Mouse (Mus musculus): ENCODE results near the gene Rnf212. TPM values are rescaled to one million over a fixed set of nuclear protein-coding genes. Genes with fewer than 3 reads are reported as not detected.
A peak's percentile ranks its signal among the peaks of the same experiment; 100 is the strongest.
"Not testable (repeated sequence)": the region's sequence is repeated elsewhere in the genome, so short reads cannot be mapped to it uniquely, and the experiment has no call there.

Gene Rnf212
- polyA plus RNA-seq (2014; fragmentation: Nextera tagmentation; extraction: Ambion mirVana) = 0.95 and 2.2 TPM in 2 replicates

DNA sequence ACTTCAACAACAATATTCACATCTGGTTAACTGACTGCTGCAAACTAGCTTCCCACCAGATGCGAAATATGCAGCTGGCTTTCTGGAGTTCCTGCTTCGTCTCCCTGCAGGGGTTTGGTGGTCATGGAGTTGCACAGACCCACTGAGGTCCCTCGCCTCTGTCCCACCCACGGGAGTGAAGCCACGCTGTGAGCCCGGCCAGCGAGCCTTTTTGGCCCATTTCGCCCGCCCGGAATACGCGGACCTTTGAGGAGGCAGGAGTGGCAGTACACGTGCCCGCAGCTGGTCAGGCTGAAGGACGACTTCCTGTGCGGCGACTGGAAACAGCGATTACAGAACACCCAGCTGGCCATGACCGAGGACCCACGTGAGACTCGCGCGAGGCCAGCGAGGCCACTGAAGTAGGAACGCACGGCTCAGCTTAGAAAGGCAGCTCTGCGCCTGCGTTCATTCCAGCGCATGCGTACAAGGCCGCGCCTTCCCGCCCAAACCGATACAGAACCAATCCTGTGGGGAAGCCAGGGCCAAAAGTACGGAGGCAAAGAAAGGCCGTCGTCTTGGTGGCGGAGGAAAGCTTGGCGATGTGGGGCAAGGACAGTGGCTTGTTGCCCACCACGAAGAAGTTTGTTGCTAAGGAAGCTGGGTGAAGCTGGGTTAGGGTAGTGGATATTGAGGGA, at the start of gene Rnf212:
Gene Rnf212, minus strand, starts transcription at position 353 of the 677 bp plus-strand sequence.
- Histone ChIP-seq H3K27ac (ENCODE audit: low read depth, low read length) (no peak within 1 kb of the TSS), H3K4me2 (ENCODE audit: low read depth, low read length, severe bottlenecking) (no peak within 1 kb of the TSS), H3K4me3 (ENCODE audit: low read depth, low read length) (no peak within 1 kb of the TSS), H3K27me3 (ENCODE audit: control insufficient read depth, insufficient read depth, low read length) (no peaks in the 10 kb centered on the region), H3K9ac (ENCODE audit: low read length) (no peak within 1 kb of the TSS), H3K9me3 (ENCODE audit: control insufficient read depth, low read length) (no peaks in the 10 kb centered on the region), H3K4me1 (replicated peaks; ENCODE audit: control insufficient read depth, insufficient read depth, low read length) (no peaks in the 10 kb centered on the region), H3K36me3 (ENCODE audit: control insufficient read depth, insufficient read depth, low read length) (no peaks in the 10 kb centered on the region)
- ATAC-seq (replicated peaks; ENCODE audit: low FRiP score) (no peak), DNase-seq (ENCODE audit: low spot score) (no peak)
- 81% methylated on average over 40 of the region's 40 CpGs for WGBS

DNA sequence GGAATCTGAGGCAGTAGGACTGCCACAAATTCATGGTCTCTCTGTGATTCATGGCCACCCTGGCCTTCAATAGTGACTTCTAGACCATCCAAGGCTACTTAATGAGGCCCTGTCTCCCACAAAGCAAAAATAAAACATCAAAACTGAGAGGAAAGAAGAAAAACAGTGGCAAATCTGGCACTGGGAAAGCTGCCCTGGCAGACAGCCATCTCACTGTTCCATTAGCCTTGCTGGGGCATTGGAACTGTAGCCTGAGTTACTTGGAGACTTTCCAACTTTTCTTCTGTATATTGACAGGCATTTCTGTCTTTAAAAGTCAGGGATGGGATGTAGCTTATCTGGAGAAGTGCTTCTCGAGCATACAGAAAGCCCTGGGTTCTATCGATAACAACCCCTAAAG, 48.5 kb upstream of the Rnf212 start:
- no peaks in the 10 kb centered on the region for H3K9me3 ChIP-seq (ENCODE audit: control insufficient read depth, low read length)
- H3K27me3 ChIP-seq (ENCODE audit: control insufficient read depth, insufficient read depth, low read length) = no peaks in the 10 kb centered on the region
- no peaks in the 10 kb centered on the region for H3K36me3 ChIP-seq (ENCODE audit: control insufficient read depth, insufficient read depth, low read length)
- no peaks in the 10 kb centered on the region for H3K4me1 ChIP-seq (replicated peaks; ENCODE audit: control insufficient read depth, insufficient read depth, low read length)
- H3K4me3 ChIP-seq (ENCODE audit: low read depth, low read length) = no peak overlapping the region
- ATAC-seq (replicated peaks; ENCODE audit: low FRiP score) (no peak), DNase-seq (ENCODE audit: low spot score) (no peak)
- H3K9ac ChIP-seq (ENCODE audit: low read length) = no peak overlapping the region
- no peak overlapping the region for H3K27ac ChIP-seq (ENCODE audit: low read depth, low read length)
- no peak overlapping the region for H3K4me2 ChIP-seq (ENCODE audit: low read depth, low read length, severe bottlenecking)
- 94% methylated on average over 2 of the region's 2 CpGs for WGBS

DNA sequence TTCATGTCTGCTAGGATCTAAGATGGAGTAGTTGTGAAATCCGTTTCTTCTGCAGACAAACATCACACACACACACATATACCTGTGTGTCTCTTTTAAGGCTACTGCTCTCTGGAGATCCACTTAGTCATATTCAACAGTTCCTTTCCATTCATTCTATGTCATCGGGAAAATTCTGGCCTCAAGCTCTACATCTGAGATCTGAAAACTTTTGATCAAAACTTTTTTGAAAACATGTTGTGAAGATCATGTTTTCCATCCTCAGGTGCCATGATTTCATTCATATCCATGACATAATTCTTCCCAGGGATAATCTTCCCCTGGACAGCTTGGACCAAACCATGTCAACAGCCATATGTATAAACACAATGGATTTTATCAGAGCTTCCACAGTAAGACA, 34.0 kb upstream of the Rnf212 start, which contains the start of gene Vmn2r8:
Gene Vmn2r8, minus strand, starts transcription at position 101 of the 400 bp plus-strand sequence.
- not testable (repeated sequence) for H3K36me3 ChIP-seq (ENCODE audit: control insufficient read depth, insufficient read depth, low read length); DNase-seq (ENCODE audit: low spot score); ATAC-seq (replicated peaks; ENCODE audit: low FRiP score); H3K27me3 ChIP-seq (ENCODE audit: control insufficient read depth, insufficient read depth, low read length); H3K4me1 ChIP-seq (replicated peaks; ENCODE audit: control insufficient read depth, insufficient read depth, low read length); H3K4me2 ChIP-seq (ENCODE audit: low read depth, low read length, severe bottlenecking); H3K27ac ChIP-seq (ENCODE audit: low read depth, low read length); H3K9me3 ChIP-seq (ENCODE audit: control insufficient read depth, low read length); H3K9ac ChIP-seq (ENCODE audit: low read length); H3K4me3 ChIP-seq (ENCODE audit: low read depth, low read length)
- WGBS = 80% methylated on average over 2 of the region's 2 CpGs

DNA sequence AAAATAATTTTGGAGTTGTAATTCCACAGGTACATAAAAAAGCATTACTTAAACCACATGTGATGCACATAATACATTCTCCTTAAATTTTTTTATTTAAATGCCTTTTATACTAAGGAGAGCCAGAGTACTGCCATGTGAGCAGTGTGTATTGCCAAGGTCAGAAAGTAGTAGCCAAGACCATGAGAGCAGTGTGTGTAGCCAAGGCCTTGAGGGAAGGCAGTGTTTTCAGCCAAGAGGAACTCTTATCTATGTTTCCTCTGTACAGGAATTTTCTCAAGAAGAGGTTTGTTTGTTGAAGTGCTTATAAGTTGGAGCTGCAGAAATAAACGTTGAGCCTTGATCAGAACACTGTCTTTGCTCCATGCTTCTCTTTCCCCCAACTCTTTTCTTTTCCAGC, 28.9 kb upstream of the Rnf212 start:
- no peaks in the 10 kb centered on the region for H3K9me3 ChIP-seq (ENCODE audit: control insufficient read depth, low read length)
- H3K36me3 ChIP-seq (ENCODE audit: control insufficient read depth, insufficient read depth, low read length) = no peaks in the 10 kb centered on the region
- no peaks in the 10 kb centered on the region for H3K27me3 ChIP-seq (ENCODE audit: control insufficient read depth, insufficient read depth, low read length)
- ATAC-seq (replicated peaks; ENCODE audit: low FRiP score) (no peak), DNase-seq (ENCODE audit: low spot score) (no peak)
- no peak overlapping the region for H3K4me3 ChIP-seq (ENCODE audit: low read depth, low read length)
- no peak overlapping the region for H3K4me2 ChIP-seq (ENCODE audit: low read depth, low read length, severe bottlenecking)
- H3K4me1 ChIP-seq (replicated peaks; ENCODE audit: control insufficient read depth, insufficient read depth, low read length) = no peaks in the 10 kb centered on the region
- H3K27ac ChIP-seq (ENCODE audit: low read depth, low read length) = no peak overlapping the region
- 47% methylated on average over 1 of the region's 1 CpGs for WGBS
- no peak overlapping the region for H3K9ac ChIP-seq (ENCODE audit: low read length)

DNA sequence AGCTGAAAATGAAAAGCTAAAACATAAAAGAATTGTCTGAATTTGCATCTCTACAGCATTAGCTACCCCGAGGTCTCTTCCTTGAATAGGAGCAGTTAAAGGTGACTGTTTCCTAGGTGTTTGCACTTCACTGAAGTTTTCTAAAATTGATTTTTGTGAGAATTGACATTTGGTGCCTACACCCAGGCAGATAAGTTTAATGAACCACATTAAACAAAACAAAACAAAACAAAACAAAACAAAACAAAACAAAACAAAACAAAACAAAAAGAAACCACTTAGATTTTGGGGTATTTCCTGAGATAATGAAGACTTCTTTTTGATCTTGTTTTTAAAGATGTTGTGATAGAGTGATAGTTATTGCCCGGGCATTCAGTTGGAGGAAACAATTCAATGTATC, 20.5 kb upstream of the Rnf212 start, which contains the start of gene Tmed11:
Gene Tmed11, minus strand, starts transcription at position 101 of the 400 bp plus-strand sequence.
- ATAC-seq (replicated peaks; ENCODE audit: low FRiP score); H3K4me3 ChIP-seq (ENCODE audit: low read depth, low read length); H3K4me1 ChIP-seq (replicated peaks; ENCODE audit: control insufficient read depth, insufficient read depth, low read length); H3K27ac ChIP-seq (ENCODE audit: low read depth, low read length); H3K27me3 ChIP-seq (ENCODE audit: control insufficient read depth, insufficient read depth, low read length); H3K9me3 ChIP-seq (ENCODE audit: control insufficient read depth, low read length); DNase-seq (ENCODE audit: low spot score); H3K36me3 ChIP-seq (ENCODE audit: control insufficient read depth, insufficient read depth, low read length); H3K4me2 ChIP-seq (ENCODE audit: low read depth, low read length, severe bottlenecking); H3K9ac ChIP-seq (ENCODE audit: low read length): not testable (repeated sequence)
- WGBS = 73% methylated on average over 2 of the region's 2 CpGs

DNA sequence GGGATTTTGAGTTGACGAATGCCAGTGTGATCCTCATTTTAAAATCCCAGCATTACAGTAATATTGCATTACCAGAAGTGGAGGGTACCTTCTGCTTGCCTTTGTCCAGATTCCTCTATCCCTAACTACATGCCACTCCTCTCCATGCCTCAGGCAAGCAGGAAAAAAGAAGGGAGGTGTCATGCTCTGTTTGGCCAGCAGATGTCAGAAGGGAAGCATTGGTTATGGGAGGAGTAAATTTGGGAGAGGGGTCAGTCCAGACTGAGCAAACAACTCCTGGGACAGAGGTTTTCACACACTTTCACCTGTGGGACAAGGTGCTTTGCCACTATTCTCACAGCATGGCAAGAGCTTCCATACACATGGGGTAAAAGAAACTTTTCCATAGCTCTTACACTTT, 15.6 kb upstream of the Rnf212 start:
- H3K27ac ChIP-seq (ENCODE audit: low read depth, low read length); H3K27me3 ChIP-seq (ENCODE audit: control insufficient read depth, insufficient read depth, low read length); H3K36me3 ChIP-seq (ENCODE audit: control insufficient read depth, insufficient read depth, low read length); H3K4me2 ChIP-seq (ENCODE audit: low read depth, low read length, severe bottlenecking); H3K9me3 ChIP-seq (ENCODE audit: control insufficient read depth, low read length); H3K4me3 ChIP-seq (ENCODE audit: low read depth, low read length); H3K4me1 ChIP-seq (replicated peaks; ENCODE audit: control insufficient read depth, insufficient read depth, low read length); H3K9ac ChIP-seq (ENCODE audit: low read length): not testable (repeated sequence)
- DNase-seq (ENCODE audit: low spot score) (peak; percentile 54), ATAC-seq (replicated peaks; ENCODE audit: low FRiP score) (peak; percentile 36; the same call in 1 of the 2 replicates)
- 41% methylated on average over 1 of the region's 1 CpGs for WGBS

DNA sequence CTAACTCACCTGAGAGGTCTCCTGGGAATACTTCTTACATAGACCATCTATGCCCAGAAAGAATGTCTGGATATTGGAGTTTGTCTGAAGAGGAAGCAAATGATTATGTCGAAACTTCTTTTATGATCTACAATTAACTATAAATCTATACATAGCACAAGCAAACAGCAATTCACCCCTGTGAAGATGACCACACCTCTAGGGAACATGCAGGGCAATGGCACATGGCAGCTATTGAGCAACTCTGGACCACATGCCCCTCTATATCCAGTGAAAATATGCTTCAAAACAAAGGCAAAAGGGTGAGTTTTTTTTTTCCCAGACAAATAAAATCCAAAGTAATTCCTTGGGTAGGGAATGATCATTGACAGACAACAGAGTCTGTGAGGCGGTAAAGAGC, 14.8 kb downstream of the Rnf212 start:
- no peak for DNase-seq (ENCODE audit: low spot score)

DNA sequence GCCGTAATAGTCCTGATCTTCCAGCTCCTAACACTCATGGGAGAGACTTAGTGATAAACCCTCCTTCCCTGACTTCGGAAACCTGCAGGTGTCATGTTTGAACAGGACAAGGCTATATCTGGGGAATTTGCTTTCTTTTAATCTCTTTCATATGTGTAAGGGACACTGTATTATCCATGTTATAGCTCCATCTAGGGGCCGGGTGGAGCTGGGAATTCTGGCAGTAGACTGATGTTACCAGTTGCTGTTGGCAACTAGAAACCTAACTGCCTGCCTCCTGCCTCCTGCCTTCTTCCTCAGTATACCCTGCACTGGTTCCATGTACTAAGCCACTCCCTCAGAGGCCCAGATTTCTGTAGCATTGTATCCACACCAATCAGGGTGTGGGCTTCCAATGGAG, 16.4 kb downstream of the Rnf212 start:
- Histone ChIP-seq H3K9ac (ENCODE audit: low read length) (no peak overlapping the region), H3K4me3 (ENCODE audit: low read depth, low read length) (no peak overlapping the region), H3K9me3 (ENCODE audit: control insufficient read depth, low read length) (no peaks in the 10 kb centered on the region), H3K4me1 (replicated peaks; ENCODE audit: control insufficient read depth, insufficient read depth, low read length) (no peaks in the 10 kb centered on the region), H3K27ac (ENCODE audit: low read depth, low read length) (no peak overlapping the region), H3K4me2 (ENCODE audit: low read depth, low read length, severe bottlenecking) (no peak overlapping the region), H3K27me3 (ENCODE audit: control insufficient read depth, insufficient read depth, low read length) (no peaks in the 10 kb centered on the region), H3K36me3 (ENCODE audit: control insufficient read depth, insufficient read depth, low read length) (no peaks in the 10 kb centered on the region)
- DNase-seq (ENCODE audit: low spot score) (no peak), ATAC-seq (replicated peaks; ENCODE audit: low FRiP score) (no peak)
- 58% methylated on average over 3 of the region's 3 CpGs for WGBS

More for the DNA sequence above, 14.8 kb downstream of the Rnf212 start:
- 87% methylated on average over 2 of the region's 2 CpGs for WGBS
- ATAC-seq (replicated peaks; ENCODE audit: low FRiP score) = no peak
- Histone ChIP-seq H3K9ac (ENCODE audit: low read length) (no peak overlapping the region), H3K27me3 (ENCODE audit: control insufficient read depth, insufficient read depth, low read length) (no peaks in the 10 kb centered on the region), H3K9me3 (ENCODE audit: control insufficient read depth, low read length) (no peaks in the 10 kb centered on the region), H3K4me1 (replicated peaks; ENCODE audit: control insufficient read depth, insufficient read depth, low read length) (no peaks in the 10 kb centered on the region), H3K36me3 (ENCODE audit: control insufficient read depth, insufficient read depth, low read length) (no peaks in the 10 kb centered on the region), H3K27ac (ENCODE audit: low read depth, low read length) (no peak overlapping the region), H3K4me3 (ENCODE audit: low read depth, low read length) (no peak overlapping the region), H3K4me2 (ENCODE audit: low read depth, low read length, severe bottlenecking) (no peak overlapping the region)

DNA sequence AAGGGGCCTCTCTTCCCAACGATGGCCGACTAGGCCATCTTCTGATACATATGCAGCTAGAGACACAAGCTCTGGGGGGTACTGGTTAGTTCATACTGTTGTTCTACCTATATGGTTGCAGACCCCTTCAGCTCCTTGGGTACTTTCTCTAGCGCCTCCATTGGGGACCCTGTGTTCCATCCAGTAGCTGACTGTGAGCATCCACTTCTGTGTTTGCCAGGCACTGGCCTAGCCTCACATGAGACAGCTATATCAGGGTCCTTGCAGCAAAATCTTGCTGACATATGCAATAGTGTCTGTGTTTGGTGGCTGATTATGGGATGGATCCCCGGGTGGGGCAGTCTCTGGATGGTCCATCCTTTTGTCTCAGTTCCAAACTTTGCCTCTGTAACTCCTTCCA, 23.5 kb downstream of the Rnf212 start:
- not testable (repeated sequence) for H3K9ac ChIP-seq (ENCODE audit: low read length); H3K4me1 ChIP-seq (replicated peaks; ENCODE audit: control insufficient read depth, insufficient read depth, low read length); H3K9me3 ChIP-seq (ENCODE audit: control insufficient read depth, low read length); DNase-seq (ENCODE audit: low spot score); ATAC-seq (replicated peaks; ENCODE audit: low FRiP score); H3K4me3 ChIP-seq (ENCODE audit: low read depth, low read length); H3K27ac ChIP-seq (ENCODE audit: low read depth, low read length); H3K27me3 ChIP-seq (ENCODE audit: control insufficient read depth, insufficient read depth, low read length); H3K4me2 ChIP-seq (ENCODE audit: low read depth, low read length, severe bottlenecking); H3K36me3 ChIP-seq (ENCODE audit: control insufficient read depth, insufficient read depth, low read length)
- 89% methylated on average over 4 of the region's 4 CpGs for WGBS

All from forebrain, embryonic 11.5 days (tissue).